Mouse (Mus musculus): ENCODE measurements around the gene Slc25a48.

The Slc25a48 gene

GRCm38 (mm10) chr13:56438211-56439075 is at the start of gene Slc25a48:
TSS of gene Slc25a48 (plus strand) at chr13:56438355.
- peak in 1 of 2 experiments; percentile 76 for DNase-seq (ENCODE audit: low spot score in 2 of 2)

DNA sequence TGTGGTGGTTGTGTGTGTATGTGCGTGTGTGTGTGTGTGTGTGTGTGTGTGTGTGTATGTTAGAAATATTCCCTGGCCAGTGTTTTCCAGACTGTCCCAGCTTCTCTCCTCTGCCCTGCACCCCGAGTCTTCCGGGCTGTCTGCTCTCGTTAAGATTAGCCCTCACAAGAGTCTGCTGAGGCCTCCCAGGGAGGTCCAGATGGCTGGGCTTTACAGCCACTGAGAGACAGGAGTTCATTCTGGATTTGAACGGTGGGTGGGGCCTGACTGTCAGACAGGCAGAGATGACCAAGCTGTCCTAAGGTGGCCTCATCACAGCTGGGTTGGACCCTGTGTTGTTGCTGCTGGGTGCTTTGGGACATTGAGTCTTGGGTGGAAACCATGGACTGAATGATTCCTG is 40.6 kb upstream of the Slc25a48 start:
- DNase-seq (ENCODE audit: low spot score in 2 of 2): no peak

- DNase-seq (ENCODE audit: low spot score in 2 of 2): no peak
These were observed 37.0 kb upstream of the Slc25a48 start for GRCm38 (mm10) chr13:56401186-56401585.

GRCm38 (mm10) chr13:56403381-56404086 is 34.6 kb upstream of the Slc25a48 start:
- no peak for DNase-seq (ENCODE audit: low spot score in 2 of 2)

DNA sequence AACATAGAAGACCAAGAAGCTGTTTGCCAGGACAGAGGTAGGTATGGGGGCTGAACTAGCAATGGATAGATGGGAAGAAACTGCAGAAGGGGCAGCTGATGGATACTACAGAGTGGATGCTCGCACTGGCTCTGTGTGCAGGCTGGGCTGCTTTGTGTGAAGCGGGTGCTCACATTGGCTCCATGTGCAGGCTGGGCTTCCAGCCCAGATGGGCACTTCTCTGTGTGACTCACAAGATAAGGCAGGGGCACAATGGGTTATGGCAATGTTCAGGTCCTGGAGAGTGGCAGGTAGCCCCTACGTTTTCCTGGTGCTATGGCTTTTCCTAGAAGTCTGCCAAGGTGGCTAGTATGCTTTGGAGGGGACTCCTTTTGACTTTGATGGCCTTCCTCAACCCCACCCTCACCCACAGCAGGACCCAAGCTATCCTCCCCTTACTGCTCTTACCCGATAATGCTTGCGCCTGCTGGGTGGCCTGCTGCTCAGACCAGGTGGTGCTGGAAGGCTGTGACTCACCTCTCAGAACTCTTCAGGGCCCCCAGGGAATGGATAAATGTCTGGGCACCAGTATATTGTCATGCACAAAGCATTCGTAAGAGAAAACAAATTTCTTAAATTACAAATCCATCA is 33.5 kb upstream of the Slc25a48 start:
- DNase-seq (ENCODE audit: low spot score in 2 of 2): no peak

DNA sequence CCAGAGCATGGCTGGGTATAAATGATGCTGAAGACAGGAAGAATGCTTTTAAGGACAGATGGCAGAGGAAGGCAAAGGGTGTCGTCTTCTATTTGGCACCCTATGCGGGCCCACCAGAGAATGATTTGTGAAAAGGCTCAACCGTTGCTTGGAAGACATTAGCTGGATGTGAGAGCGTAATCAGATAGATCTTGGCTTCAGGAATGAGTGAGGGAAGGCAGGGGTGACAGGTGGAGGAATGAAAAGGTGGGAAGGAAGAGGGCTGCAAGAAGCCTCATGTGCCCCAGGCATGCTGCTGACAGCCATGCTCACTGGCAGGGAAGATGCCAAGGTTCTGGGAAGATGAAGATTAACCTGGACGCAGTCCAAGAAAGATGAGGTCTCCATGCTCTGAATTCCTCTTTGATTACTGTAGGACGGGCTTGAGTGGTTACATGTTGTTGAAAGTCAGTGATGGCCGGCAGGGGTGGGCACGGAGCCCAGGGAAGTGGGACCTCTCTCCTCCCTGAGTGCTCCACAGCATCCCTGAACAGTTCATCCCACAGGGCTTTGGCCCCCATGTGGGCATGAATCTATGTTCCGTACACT is 25.8 kb upstream of the Slc25a48 start:
- DNase-seq (ENCODE audit: low spot score in 2 of 2): no peak

GRCm38 (mm10) chr13:56418685-56419483 is 19.3 kb upstream of the Slc25a48 start:
- DNase-seq (ENCODE audit: low spot score in 2 of 2): no peak

GRCm38 (mm10) chr13:56419538-56419937 is 18.6 kb upstream of the Slc25a48 start:
- no peak for DNase-seq (ENCODE audit: low spot score in 2 of 2)

DNA sequence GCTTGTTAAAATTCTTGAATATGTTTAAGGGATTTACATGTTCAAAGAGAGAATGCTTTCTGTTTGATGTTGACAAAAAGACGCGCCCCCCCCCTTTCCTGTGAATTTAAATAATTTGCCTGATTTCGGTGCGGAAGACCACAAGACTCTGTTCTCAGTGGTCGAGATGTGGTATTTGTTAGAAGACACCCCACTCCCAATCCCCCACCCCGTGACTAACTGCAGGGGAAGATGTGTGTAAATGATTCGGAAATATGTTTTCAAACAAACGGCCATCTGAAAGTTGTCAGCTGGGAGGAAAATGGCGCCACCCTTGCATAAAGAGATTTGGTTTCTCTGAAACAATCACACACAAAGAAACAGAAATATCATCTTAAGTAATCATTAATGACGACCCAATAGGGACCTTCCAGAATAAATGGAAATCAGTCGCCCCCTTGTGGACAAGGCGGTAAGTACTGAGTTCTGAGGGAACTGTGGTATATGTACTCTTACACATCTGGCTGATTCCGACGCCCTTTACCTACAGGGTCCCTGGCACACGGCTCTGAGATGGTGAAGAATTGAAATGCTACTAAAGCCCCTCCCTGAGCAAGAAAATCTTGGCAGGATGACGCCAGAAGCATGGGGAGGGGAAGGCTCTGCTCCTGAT is 16.0 kb upstream of the Slc25a48 start:
- peak; percentile 73 to 78 for DNase-seq (ENCODE audit: low spot score in 2 of 2)

GRCm38 (mm10) chr13:56425931-56426330 is 12.2 kb upstream of the Slc25a48 start:
- DNase-seq (ENCODE audit: low spot score in 2 of 2): peak; percentile 48 to 60

GRCm38 (mm10) chr13:56426365-56426764 is 11.8 kb upstream of the Slc25a48 start, which contains the start of gene Gm3045:
TSS of gene Gm3045 (plus strand) at chr13:56426594.
- no peak for DNase-seq (ENCODE audit: low spot score in 2 of 2)

DNA sequence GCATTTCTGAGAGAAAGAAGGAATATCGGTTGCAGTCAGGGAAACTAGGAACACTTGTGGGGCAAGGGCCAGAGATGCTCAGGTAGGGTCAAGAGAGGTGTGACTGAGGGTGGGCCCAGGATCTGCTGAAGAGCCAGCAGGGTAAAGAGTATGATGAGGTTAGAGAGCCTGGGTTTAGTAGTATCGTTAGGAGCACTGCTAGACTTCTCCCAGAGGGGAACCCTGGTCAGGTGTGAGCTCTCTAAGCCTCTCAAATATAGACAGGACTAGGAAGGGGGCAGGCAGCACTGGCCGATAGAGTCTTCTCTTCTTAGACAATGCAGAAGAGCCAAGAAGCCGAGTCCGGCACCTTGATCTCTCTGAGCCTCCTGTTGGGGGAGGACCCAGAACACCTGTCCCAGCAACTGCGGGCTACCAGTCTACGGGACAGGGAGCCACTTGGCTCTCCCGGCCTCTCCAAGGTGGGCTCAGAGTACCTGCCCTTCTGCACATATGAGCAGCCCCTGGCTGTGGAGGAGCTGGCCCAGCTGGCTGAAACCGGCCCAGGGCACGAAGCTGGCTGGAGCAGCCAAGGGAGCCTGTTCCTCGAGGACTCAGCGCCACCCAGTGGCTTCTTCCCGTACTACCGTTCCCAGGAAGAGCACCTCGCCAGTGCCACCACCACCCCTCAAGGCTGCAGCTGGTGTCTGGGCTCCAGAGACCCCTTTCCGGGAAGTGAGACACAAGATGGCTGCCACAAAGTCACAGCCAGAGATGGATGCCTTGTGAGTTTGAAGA is 9.2 kb upstream of the Slc25a48 start:
- DNase-seq (ENCODE audit: low spot score in 2 of 2): peak; percentile 67 to 70

- DNase-seq (ENCODE audit: low spot score in 2 of 2): no peak
These were observed 5.7 kb upstream of the Slc25a48 start for GRCm38 (mm10) chr13:56432496-56432895.

DNA sequence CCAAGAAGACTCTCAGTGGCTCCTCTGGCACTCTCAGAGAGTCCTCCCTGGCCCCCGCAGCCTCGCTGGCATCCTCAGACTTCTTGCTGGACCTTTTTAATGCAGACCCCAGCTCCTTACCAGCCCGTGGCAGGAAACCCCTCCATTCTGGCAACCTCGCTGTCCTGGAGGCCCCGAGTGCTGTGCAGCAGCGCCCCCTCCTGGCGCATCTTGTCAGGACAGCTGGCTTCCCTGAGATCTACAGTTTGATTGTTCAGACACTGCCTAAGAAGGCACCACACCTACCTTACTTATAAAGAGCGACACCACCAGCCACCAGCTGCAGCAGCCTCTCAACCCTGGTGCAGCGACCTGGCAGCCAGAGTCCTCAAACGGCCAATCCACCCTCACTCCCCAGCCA is 4.7 kb upstream of the Slc25a48 start:
- DNase-seq (ENCODE audit: low spot score in 2 of 2): peak in 1 of 2 experiments; percentile 54

GRCm38 (mm10) chr13:56434311-56434751 is 3.8 kb upstream of the Slc25a48 start:
- DNase-seq (ENCODE audit: low spot score in 2 of 2): peak in 1 of 2 experiments; percentile 68

DNA sequence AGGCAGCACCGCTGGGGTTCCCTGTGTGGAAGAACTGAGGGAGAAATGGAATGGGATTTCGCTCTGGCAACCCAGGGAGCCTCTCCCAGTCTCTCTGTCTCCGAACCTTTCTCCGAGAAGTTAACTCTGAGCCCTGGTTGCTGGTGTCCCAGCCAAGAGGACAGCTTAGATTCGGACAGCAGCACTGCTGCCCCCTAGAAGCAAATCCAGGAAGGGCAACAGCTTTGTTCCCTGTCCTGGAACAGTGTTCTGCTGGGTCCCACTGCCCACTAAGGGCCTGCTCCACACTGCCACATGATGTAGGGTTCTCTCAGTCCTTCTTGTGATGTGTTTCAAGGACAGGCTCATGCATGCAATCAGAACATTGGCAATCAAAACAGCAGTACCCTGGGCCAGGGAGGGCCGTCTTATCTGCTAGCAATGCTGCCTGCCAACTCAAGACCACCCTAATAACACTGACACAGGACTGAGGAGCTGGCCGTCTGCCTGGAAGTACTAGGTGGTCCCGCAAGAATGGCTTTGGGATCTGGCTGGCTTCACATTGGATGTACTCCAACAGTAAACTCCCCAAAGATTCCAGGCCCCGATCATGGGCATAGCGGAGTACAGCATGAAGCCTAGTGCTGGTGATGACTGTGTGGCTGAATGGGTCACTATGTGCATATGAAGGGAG is 2.4 kb upstream of the Slc25a48 start:
- DNase-seq (ENCODE audit: low spot score in 2 of 2): no peak

DNA sequence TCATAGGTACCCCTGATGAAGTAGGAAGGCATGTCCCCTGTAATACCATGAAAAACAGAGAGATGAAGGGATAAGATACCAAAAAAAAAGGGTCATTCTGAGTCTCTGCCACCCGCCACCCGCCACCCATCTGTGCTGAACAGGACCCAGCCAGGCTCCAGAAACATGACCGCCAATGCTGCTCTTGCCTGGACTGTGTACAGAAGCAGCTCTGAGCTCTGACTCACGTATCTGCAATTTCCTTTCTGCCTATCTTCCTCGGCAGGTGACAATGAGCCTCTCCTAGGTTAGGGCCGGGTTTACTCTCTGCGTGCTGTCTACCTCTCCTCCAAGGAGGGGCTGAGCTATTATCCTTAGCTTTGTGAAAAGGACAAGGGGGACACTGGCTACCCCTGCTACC is 5.3 kb downstream of the Slc25a48 start:
- peak in 1 of 2 experiments; percentile 40 for DNase-seq (ENCODE audit: low spot score in 2 of 2)

DNA sequence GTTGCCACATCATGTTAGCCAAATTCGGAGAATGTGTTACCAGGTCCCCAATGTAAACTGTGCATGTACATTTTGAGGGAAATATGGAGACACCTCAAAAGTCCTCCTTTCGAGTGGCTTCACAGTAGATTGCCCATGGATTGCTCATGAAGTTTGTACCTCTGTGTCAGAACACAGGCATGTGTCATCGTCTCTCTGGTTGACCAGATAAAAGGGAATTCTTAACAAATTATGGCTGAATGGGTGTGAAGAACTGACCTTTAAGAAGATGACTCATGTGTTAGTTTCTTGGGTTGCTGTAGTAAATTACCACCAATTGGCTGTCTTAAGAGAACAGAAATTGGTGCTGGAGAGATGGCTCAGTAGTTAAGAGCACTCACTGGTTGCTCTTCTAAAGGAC is 6.0 kb downstream of the Slc25a48 start:
- DNase-seq (ENCODE audit: low spot score in 2 of 2): no peak

DNA sequence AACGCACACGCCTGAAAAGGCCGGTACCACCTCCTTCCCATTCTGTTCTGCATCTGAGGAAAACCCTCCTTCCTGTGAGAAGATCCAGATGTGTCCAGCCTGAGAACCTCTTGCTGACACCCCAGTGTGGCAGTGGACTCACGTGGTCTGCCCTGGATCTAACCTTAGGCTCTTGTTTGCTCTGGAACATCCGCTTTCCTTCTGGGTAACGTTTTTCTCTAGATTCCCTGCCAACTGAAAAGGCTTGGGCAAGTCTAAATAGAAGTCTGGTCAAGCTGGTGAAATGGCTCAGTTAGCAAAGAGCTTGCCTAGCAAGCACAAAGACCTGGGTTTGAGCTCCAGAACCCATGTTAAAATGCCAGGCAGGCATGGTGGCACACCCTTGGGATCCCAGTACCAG is 6.8 kb downstream of the Slc25a48 start:
- no peak for DNase-seq (ENCODE audit: low spot score in 2 of 2)

Data from urinary bladder, postnatal 36 days (tissue).